Mouse (Mus musculus) hindbrain, embryonic 12.5 days (tissue): ENCODE data around the gene Psmb6. TPM values are rescaled to one million over a fixed set of nuclear protein-coding genes. Genes with fewer than 3 reads are reported as not detected.
"Not testable (repeated sequence)": the region's sequence is repeated elsewhere in the genome, so short reads cannot be mapped to it uniquely, and the experiment has no call there.

Experiments used
- ATAC-seq: fragments of 200-750 bp; cut with Nextera tagmentation; 2 replicates; pipeline ENCODE4 v1.8.0; 2017; ENCODE audit warnings: moderate TSS enrichment; ENCODE audit not compliant: low FRiP score
- H3K27ac ChIP-seq: fragments of 300-500 bp; sonication (generic); 2 replicates; pipeline ENCODE4 v1.5.1; 2016; ENCODE audit warnings: mild to moderate bottlenecking
- H3K27me3 ChIP-seq: fragments of 300-500 bp; sonication (generic); 2 replicates; pipeline ENCODE4 v1.6.1; 2016; ENCODE audit warnings: mild to moderate bottlenecking
- H3K36me3 ChIP-seq: fragments of 300-500 bp; sonication (generic); 2 replicates; pipeline ENCODE4 v1.6.1; 2016; ENCODE audit warnings: mild to moderate bottlenecking
- H3K4me1 ChIP-seq: fragments of 300-500 bp; sonication (generic); 2 replicates; pipeline ENCODE4 v1.6.1; 2016
- H3K4me2 ChIP-seq: fragments of 300-500 bp; sonication (generic); replicated peaks from 2 replicates; pipeline ENCODE4 v1.6.1; 2016; ENCODE audit warnings: mild to moderate bottlenecking
- H3K4me3 ChIP-seq: fragments of 300-500 bp; sonication (generic); 2 replicates; pipeline ENCODE4 v1.5.1; 2016; ENCODE audit warnings: mild to moderate bottlenecking
- H3K9ac ChIP-seq: fragments of 300-500 bp; sonication (generic); 2 replicates; pipeline ENCODE4 v1.6.1; 2016; ENCODE audit warnings: mild to moderate bottlenecking, moderate library complexity
- H3K9me3 ChIP-seq: fragments of 300-500 bp; sonication (generic); replicated peaks from 2 replicates; pipeline ENCODE4 v1.6.1; 2016; ENCODE audit warnings: mild to moderate bottlenecking
- WGBS: fragments of 180-500 bp; shearing (Covaris S2); methylation state at CpG from one replicate; pipeline ENCODE4 v1.1.7; 2016; 5-methylcytosine and 5-hydroxymethylcytosine counted together
- polyA plus RNA-seq: library from polyadenylated mRNA; unstranded; fragments of >200 nt; fragmentation: Nextera tagmentation; extraction: Ambion mirVana; gene quantifications from 2 replicates; pipeline ENCODE4 v1.2.1, GENCODE M21; 2016

The Psmb6 gene
- polyA plus RNA-seq, 1 experiment from 2014 or later, result 744 TPM

DNA sequence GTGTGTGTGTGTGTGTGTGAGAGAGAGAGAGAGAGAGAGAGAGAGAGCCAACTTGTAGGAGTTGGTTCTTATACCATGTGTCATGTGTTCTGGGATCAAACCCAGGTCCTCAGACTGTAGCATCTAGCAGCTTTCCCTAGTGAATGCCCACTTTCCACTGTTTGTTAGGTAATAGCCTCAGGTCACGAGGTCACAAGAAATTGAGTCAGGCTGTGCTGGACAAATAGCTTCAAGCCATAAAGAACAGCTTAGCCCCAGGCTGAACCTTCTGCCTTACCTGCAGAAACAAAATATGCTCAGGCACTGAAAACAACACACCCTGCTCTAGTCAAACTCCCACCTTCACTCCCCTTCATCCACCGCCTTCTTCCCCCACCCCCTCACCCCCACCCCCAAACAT, 13.9 kb upstream of the Psmb6 start:
- Histone ChIP-seq H3K4me1 (peaks cover 8% of the 10 kb centered on the region), H3K27me3 (0 out of 2 replicates have a peak, but pooled peaks cover 11% of the 10 kb centered on the region), H3K9me3 (no peaks in the 10 kb centered on the region), H3K4me2 (no peak overlapping the region), H3K27ac (no peak overlapping the region), H3K9ac (no peak overlapping the region), H3K36me3 (no peaks in the 10 kb centered on the region), H3K4me3 (no peak overlapping the region)
- WGBS, result 77% methylated on average over 2 of the region's 2 CpGs
- no peak for ATAC-seq

DNA sequence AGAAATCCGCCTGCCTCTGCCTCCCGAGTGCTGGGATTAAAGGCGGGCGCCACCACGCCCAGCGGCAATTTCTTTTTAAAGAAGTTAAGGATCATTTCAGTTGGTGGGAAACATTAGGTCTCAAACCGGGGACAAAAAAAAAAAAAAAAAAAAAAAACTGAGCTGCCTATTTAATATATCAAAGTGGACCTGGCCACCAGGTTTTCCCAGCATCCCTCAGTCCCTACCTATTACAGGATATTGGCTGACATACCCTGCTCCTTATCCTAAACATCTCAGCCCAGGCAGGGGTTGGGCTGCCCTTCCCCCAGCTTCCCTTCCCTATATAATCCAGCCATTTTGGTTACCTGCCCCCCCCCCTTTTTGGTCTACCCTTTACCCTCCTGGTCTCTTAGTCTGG, 13.3 kb upstream of the Psmb6 start:
- Histone ChIP-seq H3K27ac (no peak overlapping the region), H3K4me1 (peaks cover 8% of the 10 kb centered on the region), H3K9me3 (no peaks in the 10 kb centered on the region), H3K4me3 (no peak overlapping the region), H3K4me2 (no peak overlapping the region), H3K36me3 (no peaks in the 10 kb centered on the region), H3K9ac (no peak overlapping the region), H3K27me3 (0 out of 2 replicates have a peak, but pooled peaks cover 11% of the 10 kb centered on the region)
- ATAC-seq, result no peak
- WGBS, result 96% methylated on average over 7 of the region's 7 CpGs

DNA sequence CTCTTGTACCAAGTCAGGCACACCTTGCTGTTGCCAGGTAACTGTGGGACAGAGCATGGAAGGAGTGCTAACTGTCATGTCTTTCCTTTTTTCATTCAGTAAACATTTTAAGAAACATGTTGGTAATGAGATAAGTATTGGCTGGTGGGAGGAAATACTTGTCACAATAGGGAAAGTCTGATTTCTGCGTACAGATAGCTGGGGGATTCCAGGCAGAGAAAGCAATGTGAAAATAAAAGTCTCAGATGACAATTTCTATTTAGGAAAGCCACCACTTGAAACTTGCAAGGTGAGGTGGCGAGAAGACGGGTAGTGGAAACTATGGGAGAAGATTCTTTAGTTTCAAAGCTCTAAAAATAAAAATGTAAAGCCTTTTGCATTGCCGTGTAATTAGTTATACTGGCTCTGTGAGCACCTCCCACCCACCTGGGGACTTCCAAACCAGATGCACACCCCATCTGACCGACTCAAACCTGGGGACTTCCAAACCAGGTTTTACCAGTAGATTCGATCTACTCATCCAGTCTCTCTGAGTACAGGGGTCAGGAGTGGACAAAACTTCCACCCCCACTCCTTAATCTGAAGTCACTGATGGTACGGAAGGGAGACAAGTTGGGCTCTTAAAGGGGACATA, 12.3 kb upstream of the Psmb6 start:
- Histone ChIP-seq H3K9me3 (no peaks in the 10 kb centered on the region), H3K4me2 (no peak overlapping the region), H3K4me1 (peaks cover 8% of the 10 kb centered on the region), H3K36me3 (no peaks in the 10 kb centered on the region), H3K27ac (no peak overlapping the region), H3K4me3 (no peak overlapping the region), H3K9ac (no peak overlapping the region), H3K27me3 (0 out of 2 replicates have a peak, but pooled peaks cover 11% of the 10 kb centered on the region)
- no peak for ATAC-seq
- 84% methylated on average over 7 of the region's 7 CpGs for WGBS

DNA sequence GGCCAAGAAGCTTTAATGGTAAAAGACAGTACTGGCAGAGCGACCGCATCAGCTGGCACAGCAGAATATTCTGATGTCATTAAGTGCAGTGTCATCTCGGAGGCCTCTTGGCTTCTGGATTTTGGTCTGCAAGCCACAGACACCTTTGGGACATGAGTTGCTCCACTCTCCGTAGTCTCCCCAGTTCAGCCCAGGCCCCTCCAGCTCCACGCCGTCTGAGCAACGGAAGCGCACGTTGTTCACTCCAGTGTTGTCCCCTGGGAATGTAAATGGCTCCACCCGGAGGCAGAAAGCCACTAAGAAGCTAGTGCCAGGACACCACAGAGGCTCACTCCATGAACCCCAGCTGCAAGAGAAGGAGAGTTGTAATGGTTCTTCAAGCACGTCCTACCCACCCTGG, 11.6 kb upstream of the Psmb6 start:
- Histone ChIP-seq H3K27me3 (0 out of 2 replicates have a peak, but pooled peaks cover 11% of the 10 kb centered on the region), H3K27ac (no peak overlapping the region), H3K4me3 (no peak overlapping the region), H3K9me3 (no peaks in the 10 kb centered on the region), H3K36me3 (no peaks in the 10 kb centered on the region), H3K9ac (no peak overlapping the region), H3K4me2 (no peak overlapping the region), H3K4me1 (peaks cover 8% of the 10 kb centered on the region)
- no peak for ATAC-seq
- 51% methylated on average over 11 of the region's 11 CpGs for WGBS

DNA sequence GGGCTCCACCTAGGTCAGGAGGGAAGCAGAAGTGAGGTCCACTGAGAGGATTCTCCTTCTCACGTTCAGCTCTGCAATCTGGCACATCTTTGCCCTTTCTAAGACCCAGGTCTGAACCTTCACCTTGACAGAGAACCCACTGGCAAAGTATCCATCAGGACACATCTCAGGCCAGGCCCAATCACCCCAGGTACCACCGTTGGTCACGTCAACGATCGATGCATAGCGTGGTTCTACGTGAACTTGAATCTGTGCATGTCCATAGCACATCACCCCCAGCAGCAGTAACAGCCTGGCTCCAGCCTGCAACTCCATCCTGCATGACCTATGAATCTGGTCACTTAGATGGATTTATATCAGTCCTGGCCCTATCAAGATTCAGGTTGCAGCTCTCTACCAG, 10.9 kb upstream of the Psmb6 start, which contains the start of gene Vmo1:
Gene Vmo1, minus strand, starts transcription at position 329 of the 400 bp plus-strand sequence.
- no peak for ATAC-seq
- H3K4me3 ChIP-seq, result no peak within 1 kb of the TSS
- 88% methylated on average over 7 of the region's 7 CpGs for WGBS

DNA sequence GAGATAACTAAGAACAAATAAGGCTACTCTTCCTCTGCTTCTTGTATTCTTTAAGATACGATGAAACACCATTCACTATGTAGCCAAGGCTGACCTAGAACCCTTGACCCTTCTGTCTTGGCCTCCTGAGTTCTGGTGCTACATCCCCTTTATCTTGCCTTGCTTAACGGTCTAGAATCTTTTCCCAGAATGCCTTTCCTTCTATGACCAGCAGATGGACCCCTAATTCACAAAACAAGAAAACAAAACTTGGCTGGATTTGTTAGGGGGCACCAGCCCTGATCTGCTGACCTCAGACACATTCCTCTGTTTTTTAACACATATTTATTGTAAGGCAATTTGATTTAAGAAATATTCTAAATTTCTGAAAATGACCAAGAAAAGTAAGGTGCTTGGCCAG, 8.8 kb upstream of the Psmb6 start:
- no peak for ATAC-seq
- no peaks in the 10 kb centered on the region for H3K36me3 ChIP-seq
- 30% methylated on average over 2 of the region's 2 CpGs for WGBS

More for the DNA sequence above, 10.9 kb upstream of the Psmb6 start, which contains the start of gene Vmo1:
- Histone ChIP-seq H3K9ac (no peak within 1 kb of the TSS), H3K27me3 (0 out of 2 replicates have a peak, but pooled peaks cover 11% of the 10 kb centered on the region), H3K9me3 (no peaks in the 10 kb centered on the region), H3K4me1 (peaks cover 8% of the 10 kb centered on the region), H3K27ac (no peak within 1 kb of the TSS), H3K4me2 (no peak within 1 kb of the TSS), H3K36me3 (no peaks in the 10 kb centered on the region)

DNA sequence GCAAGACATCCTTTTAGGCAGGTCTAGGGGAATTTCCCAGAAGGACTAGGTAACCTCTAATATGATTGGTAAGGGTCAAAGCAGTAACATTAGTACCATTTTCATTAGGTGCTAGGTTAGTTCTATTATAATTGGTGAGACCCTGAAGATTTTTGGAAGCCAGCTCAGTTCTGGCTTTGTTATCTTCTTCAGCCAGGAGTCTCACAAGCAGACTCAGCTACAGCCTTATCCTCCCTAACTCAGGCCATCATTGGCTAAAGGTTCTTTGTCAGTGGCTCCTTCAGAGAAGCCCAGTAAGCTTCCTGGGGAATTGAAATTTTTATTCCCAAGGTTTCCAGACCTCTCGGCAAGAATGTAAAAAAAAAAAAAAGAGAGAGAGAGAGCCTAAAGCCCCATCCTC, 6.7 kb upstream of the Psmb6 start:
- Histone ChIP-seq H3K4me3 (no peak overlapping the region), H3K36me3 (no peaks in the 10 kb centered on the region), H3K9ac (no peak overlapping the region), H3K4me2 (no peak overlapping the region), H3K27me3 (peaks cover 5% of the 10 kb centered on the region; the same call in 1 of the 2 replicates), H3K9me3 (no peaks in the 10 kb centered on the region), H3K4me1 (peaks cover 6% of the 10 kb centered on the region; the same call in 1 of the 2 replicates), H3K27ac (no peak overlapping the region)
- ATAC-seq, result no peak
- 72% methylated on average over 1 of the region's 1 CpGs for WGBS

More for the DNA sequence above, 8.8 kb upstream of the Psmb6 start:
- Histone ChIP-seq H3K9me3 (no peaks in the 10 kb centered on the region), H3K27me3 (peaks cover 5% of the 10 kb centered on the region; the same call in 1 of the 2 replicates), H3K4me1 (peaks cover 6% of the 10 kb centered on the region; the same call in 1 of the 2 replicates), H3K9ac (no peak overlapping the region), H3K27ac (no peak overlapping the region), H3K4me3 (no peak overlapping the region), H3K4me2 (no peak overlapping the region)

DNA sequence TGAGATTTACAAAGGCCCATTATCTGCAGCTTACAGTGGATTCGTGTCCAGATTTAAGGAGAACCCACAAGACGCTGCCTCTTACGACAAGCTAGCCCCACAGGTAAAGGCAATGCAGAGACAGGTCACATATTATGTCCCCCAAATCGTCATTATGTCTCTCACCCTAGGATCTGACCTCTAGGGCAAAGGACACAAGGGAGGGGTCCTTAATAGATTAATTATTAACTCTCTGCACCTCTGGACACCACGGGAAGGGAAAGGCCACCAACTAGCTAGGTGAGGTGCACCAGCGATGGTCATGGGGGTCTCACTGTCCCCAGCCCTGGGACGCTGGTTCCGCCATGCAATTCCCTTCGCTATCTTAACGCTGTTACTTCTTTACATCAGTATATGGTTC, 6.2 kb upstream of the Psmb6 start, which contains the start of gene Gltpd2:
Gene Gltpd2, plus strand, starts transcription at position 274 of the 400 bp plus-strand sequence.
- Histone ChIP-seq H3K4me3 (peak within 1 kb of the TSS; percentile 25), H3K27ac (no peak within 1 kb of the TSS), H3K36me3 (no peaks in the 10 kb centered on the region), H3K27me3 (peaks cover 5% of the 10 kb centered on the region; the same call in 1 of the 2 replicates), H3K4me1 (peaks cover 6% of the 10 kb centered on the region; the same call in 1 of the 2 replicates), H3K9me3 (no peaks in the 10 kb centered on the region), H3K9ac (peak within 1 kb of the TSS; percentile 44; the same call in 1 of the 2 replicates), H3K4me2 (peak within 1 kb of the TSS; percentile 42)
- 76% methylated on average over 10 of the region's 10 CpGs for WGBS
- no peak for ATAC-seq

DNA sequence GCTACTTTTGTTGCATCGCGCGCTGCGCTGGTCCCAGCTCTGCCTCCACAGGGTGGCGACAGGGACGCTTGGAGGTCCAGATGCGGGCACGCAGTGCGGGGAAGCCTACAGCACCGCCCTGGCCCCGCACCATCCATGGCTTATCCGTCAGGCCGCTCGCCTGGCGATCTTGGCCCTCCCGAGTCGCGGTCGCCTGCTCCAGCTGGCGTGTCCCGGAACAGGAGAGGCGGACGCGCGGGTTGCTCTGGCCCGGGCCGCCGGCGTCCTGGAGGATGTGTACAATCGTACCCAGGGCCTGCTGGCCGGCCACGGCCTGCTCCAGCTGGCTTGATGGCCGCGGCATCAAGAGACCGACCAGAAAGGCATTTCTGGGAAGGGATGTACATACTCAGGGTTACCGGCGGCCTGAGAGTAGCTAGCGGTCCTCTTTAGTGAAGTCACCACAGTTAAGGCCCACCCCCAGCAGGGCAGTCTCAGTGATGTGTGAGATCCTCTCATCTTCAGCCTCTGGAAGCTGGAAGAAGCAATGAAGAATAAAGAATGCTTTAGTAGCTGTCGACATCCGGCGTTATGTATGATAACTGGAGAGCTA, 4.9 kb upstream of the Psmb6 start:
- Histone ChIP-seq H3K36me3 (no peaks in the 10 kb centered on the region), H3K4me2 (peak overlapping the region; percentile 42), H3K9ac (peak overlapping the region; percentile 44), H3K4me1 (peaks cover 6% of the 10 kb centered on the region; the same call in 1 of the 2 replicates), H3K27me3 (peaks cover 5% of the 10 kb centered on the region; the same call in 1 of the 2 replicates), H3K4me3 (peak overlapping the region; percentile 25), H3K27ac (peak overlapping the region; percentile 36; the same call in 1 of the 2 replicates), H3K9me3 (no peaks in the 10 kb centered on the region)
- 17% methylated on average over 41 of the region's 41 CpGs for WGBS
- ATAC-seq, result no peak; the same call in 1 of the 2 replicates

DNA sequence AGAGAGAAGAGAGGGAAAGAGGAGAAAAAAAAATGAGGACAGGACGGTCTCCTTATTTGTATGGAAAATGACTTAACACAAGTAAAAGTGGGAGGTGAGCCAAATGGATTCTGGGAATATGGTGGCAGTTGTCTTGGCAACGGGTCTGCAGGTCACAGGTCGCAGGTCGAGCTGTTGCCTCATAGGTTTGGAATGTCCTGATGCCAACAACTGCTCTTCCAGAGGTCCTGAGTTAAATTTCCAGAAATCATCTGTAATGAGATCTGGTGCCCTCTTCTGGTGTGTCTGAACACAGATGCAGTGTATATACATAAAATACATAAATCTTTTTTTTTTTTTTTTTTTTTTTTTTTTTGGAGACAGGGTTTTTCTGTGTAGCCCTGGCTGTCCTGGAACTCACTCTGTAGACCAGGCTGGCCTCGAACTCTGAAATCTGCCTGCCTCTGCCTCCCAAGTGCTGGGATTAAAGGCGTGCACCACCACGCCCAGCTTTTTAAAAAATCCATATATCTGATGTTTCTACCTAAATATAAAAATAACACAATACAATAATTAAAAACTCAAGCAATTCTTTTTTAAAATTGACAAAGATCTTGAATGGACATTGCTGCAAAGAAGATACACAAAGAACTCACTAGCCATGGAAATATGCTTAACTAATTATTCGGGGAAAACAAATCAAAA, 1.7 kb upstream of the Psmb6 start:
- H3K27me3 ChIP-seq, H3K9me3 ChIP-seq, H3K9ac ChIP-seq, H3K27ac ChIP-seq, H3K4me3 ChIP-seq, H3K4me2 ChIP-seq, ATAC-seq: not testable (repeated sequence)
- H3K36me3 ChIP-seq, result peaks cover 20% of the 10 kb centered on the region
- H3K4me1 ChIP-seq, result peaks cover 11% of the 10 kb centered on the region
- 87% methylated on average over 8 of the region's 8 CpGs for WGBS

DNA sequence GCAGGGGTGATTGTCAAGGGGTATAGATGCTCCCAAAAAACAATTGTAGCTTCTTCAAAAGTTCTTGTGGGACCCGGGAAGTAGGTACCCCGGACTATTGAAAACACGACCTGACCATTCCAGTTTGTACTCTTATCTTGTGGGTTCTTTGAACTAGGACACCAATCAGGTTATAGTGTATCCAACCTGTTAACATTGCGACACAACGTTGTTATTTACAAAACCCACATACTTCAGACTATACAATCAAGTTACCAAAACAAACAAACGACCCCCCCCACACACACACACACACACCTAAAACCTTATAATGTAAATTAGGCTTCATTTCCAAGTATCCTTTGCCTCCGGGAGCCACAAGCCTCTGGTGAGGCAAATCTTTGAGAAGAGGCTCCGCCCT, 385 bp upstream of the Psmb6 start:
- H3K4me1 ChIP-seq, result peaks cover 11% of the 10 kb centered on the region
- H3K36me3 ChIP-seq, result peaks cover 29% of the 10 kb centered on the region
- no peak overlapping the region; the same call in 1 of the 2 replicates for H3K9ac ChIP-seq
- peaks cover 2% of the 10 kb centered on the region; the same call in 1 of the 2 replicates for H3K27me3 ChIP-seq
- WGBS, result 7% methylated on average over 8 of the region's 8 CpGs
- ATAC-seq, result no peak
- H3K9me3 ChIP-seq, result no peaks in the 10 kb centered on the region
- peak overlapping the region; percentile 49 for H3K4me2 ChIP-seq
- peak overlapping the region; percentile 71 for H3K4me3 ChIP-seq
- H3K27ac ChIP-seq, result no peak overlapping the region

DNA sequence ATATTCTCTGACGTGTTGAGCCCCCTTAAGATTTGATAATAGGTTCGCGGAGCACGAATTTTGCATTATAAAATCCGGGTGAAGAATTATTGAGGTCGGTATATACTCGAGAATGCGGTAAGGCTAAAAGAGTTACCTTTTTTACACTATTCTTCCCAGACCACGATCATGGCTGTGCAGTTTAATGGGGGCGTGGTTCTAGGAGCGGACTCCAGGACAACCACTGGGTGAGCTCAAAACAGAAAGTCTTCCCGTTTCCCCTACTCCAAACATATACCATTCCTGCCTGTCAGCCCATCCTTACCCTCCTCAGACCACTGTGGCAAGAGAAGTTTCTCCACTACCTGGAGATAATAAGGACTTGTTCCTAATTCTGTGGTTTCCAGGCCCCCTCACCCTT, 559 bp downstream of the Psmb6 start:
- Histone ChIP-seq H3K9ac (peak overlapping the region; percentile 79), H3K4me1 (peaks cover 5% of the 10 kb centered on the region), H3K9me3 (no peaks in the 10 kb centered on the region), H3K4me3 (peak overlapping the region; percentile 71), H3K27me3 (no peaks in the 10 kb centered on the region), H3K4me2 (peak overlapping the region; percentile 75), H3K27ac (peak overlapping the region; percentile 68; the same call in 1 of the 2 replicates), H3K36me3 (peaks cover 29% of the 10 kb centered on the region)
- peak; percentile 53 for ATAC-seq
- 4% methylated on average over 12 of the region's 12 CpGs for WGBS
